Mouse (Mus musculus) MEL (cell line): ENCODE measurements around the gene Cpne2.

Experiments used
- CHD1 ChIP-seq: IDR thresholded peaks from 2 replicates; pipeline ENCODE4 v1.6.1; 2012; ENCODE audit warnings: low read depth, mild to moderate bottlenecking, inconsistent platforms, low read length, improper control_type of control experiment
- CTCF ChIP-seq, 3 experiments: IDR thresholded peaks in 2 of 3; conservative IDR thresholded peaks in 1 of 3; 2 replicates each; pipeline ENCODE4 v1.5.1; 2011 to 2012; ENCODE audit warnings: low read length in 3 of 3, low read depth in 2 of 3, mild to moderate bottlenecking in 2 of 3, improper control_type of control experiment in 1 of 3, inconsistent platforms in 1 of 3, mixed read lengths in 1 of 3, moderate library complexity in 1 of 3; ENCODE audit not compliant: control insufficient read depth in 1 of 3, insufficient read depth in 1 of 3, poor library complexity in 1 of 3, severe bottlenecking in 1 of 3
- MXI1 ChIP-seq: IDR thresholded peaks from 2 replicates; pipeline ENCODE4 v1.6.1; 2011; ENCODE audit warnings: mild to moderate bottlenecking, low read depth, low read length, improper control_type of control experiment
- POLR2A ChIP-seq, 2 experiments: IDR thresholded peaks; 2 replicates each; pipeline ENCODE4 v1.6.1; 2011 to 2012; ENCODE audit warnings: low read length in 2 of 2, mild to moderate bottlenecking in 2 of 2, control low read depth in 1 of 2, improper control_type of control experiment in 1 of 2, low read depth in 1 of 2, moderate library complexity in 1 of 2; ENCODE audit not compliant: control insufficient read depth in 1 of 2, insufficient read depth in 1 of 2, poor library complexity in 1 of 2
- SIN3A ChIP-seq: IDR thresholded peaks from 2 replicates; pipeline ENCODE4 v1.6.1; 2012; ENCODE audit warnings: low read length, improper control_type of control experiment, inconsistent platforms

DNA sequence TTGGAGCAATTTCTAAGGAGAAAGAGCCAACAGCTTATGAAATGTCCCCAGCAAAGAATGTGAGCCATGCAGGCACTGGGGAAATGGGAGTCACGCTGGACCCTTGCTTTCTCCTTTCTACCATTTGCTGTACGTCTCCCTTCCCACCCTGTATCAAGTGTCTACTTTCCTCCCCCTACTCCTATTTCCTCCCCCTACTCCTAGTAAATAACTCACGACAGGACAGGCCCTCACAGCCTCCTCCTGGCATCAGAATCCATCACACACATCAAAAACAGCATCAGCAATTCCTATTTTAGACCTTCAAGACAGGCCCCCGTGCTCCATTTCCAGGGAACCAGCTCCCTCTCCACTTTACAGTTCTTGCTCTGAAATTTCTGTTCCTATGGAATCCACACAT is 58.9 kb downstream of the Cpne2 start:
- TF ChIP-seq POLR2A (IDR thresholded peaks at IDR 0.05; ENCODE audit: control insufficient read depth in 1 of 2, insufficient read depth in 1 of 2, low read depth in 1 of 2, low read length in 2 of 2, poor library complexity in 1 of 2): no peak
- TF ChIP-seq CTCF (IDR thresholded peaks at IDR 0.05 in 2 of 3, conservative IDR thresholded peaks at IDR 0.05 in 1 of 3; ENCODE audit: control insufficient read depth in 1 of 3, insufficient read depth in 1 of 3, low read depth in 2 of 3, low read length in 3 of 3, poor library complexity in 1 of 3, severe bottlenecking in 1 of 3): no peak
- no peak for TF ChIP-seq MXI1
- TF ChIP-seq CHD1: no peak
- TF ChIP-seq SIN3A: no peak
